Mouse (Mus musculus) limb, embryonic 10.5 days (tissue): ENCODE results near the gene Spred1. TPM values are rescaled to one million over a fixed set of nuclear protein-coding genes. Genes with fewer than 3 reads are reported as not detected.

Source experiments
- DNase-seq: peaks from one replicate; pipeline ENCODE4 v3.0.0-alpha.2; 2017; ENCODE audit warnings: low spot score
- H3K27ac ChIP-seq: fragments of 300-500 bp; sonication (generic); 2 replicates; pipeline ENCODE4 v1.5.1; 2016; ENCODE audit warnings: mild to moderate bottlenecking
- H3K27me3 ChIP-seq: fragments of 300-500 bp; sonication (generic); 2 replicates; pipeline ENCODE4 v1.6.1; 2016; ENCODE audit warnings: low read depth, mild to moderate bottlenecking; ENCODE audit not compliant: poor library complexity, severe bottlenecking
- H3K36me3 ChIP-seq: fragments of 300-500 bp; sonication (generic); 2 replicates; pipeline ENCODE4 v1.6.1; 2016; ENCODE audit warnings: mild to moderate bottlenecking, moderate library complexity
- H3K4me1 ChIP-seq: fragments of 300-500 bp; sonication (generic); 2 replicates; pipeline ENCODE4 v1.6.1; 2016
- H3K4me3 ChIP-seq: fragments of 300-500 bp; sonication (generic); 2 replicates; pipeline ENCODE4 v1.5.1; 2016; ENCODE audit warnings: mild to moderate bottlenecking, moderate library complexity
- H3K9me3 ChIP-seq: fragments of 300-500 bp; sonication (generic); replicated peaks from 2 replicates; pipeline ENCODE4 v1.6.1; 2016; ENCODE audit warnings: mild to moderate bottlenecking
- WGBS: fragments of 180-500 bp; shearing (Covaris S2); methylation state at CpG from one replicate; pipeline ENCODE4 v1.1.7; 2016; 5-methylcytosine and 5-hydroxymethylcytosine counted together
- polyA plus RNA-seq: library from polyadenylated mRNA; unstranded; fragments of >200 nt; fragmentation: Nextera tagmentation; extraction: Ambion mirVana; gene quantifications from 2 replicates; pipeline ENCODE4 v1.2.1, GENCODE M21; 2016

Gene Spred1
- polyA plus RNA-seq, 1 experiment from 2014 or later: 17.1 TPM

DNA sequence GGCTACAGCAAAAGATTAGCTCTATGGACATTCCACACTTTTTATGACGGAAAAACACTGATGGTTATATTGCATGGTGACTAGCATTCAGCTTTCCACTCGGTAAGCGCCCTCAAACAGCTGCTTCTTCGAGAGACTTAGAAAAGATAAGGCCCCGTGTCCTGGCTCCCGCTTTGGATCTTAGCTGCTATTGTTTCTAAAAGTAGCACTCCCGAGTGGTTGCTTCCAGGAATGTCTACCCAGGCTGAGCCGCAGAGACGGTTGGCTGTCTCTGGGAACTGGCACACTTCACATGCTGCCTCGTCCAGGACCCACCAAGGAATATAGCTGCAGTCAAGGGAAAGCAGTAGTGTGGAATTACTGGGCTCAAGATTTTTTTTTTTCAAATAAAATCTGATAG is 21.9 kb upstream of the Spred1 start:
- 70% methylated on average over 10 of the region's 10 CpGs for WGBS
- Histone ChIP-seq H3K27ac (no peak overlapping the region), H3K36me3 (no peaks in the 10 kb centered on the region), H3K27me3 (0 out of 2 replicates have a peak, but pooled peaks cover 4% of the 10 kb centered on the region), H3K4me3 (no peak overlapping the region), H3K4me1 (peaks cover 11% of the 10 kb centered on the region), H3K9me3 (no peaks in the 10 kb centered on the region)
- DNase-seq: no peak

DNA sequence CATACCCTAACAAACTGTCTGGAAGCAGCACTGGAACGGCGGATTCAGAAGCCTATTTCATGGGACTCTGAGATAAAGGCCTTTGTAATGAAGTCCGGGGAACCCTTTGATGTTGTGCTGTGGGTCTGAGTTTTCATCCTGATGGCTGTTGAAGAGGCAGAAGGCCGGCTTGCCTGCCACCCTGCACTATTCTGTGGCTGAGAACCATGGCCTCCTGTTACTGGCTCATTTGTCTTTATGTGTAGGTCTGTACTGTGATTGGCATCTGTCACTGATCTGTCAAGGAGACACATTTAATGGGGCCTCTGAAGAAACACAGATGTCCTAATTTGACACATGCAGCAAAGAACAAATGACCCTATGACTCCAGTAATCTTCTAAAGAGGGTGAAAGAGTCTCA is 17.7 kb upstream of the Spred1 start:
- no peaks in the 10 kb centered on the region for H3K9me3 ChIP-seq
- WGBS: 13% methylated on average over 4 of the region's 4 CpGs
- H3K27ac ChIP-seq: peak overlapping the region; percentile 15
- H3K27me3 ChIP-seq: no peaks in the 10 kb centered on the region
- H3K4me3 ChIP-seq: no peak overlapping the region
- H3K36me3 ChIP-seq: no peaks in the 10 kb centered on the region
- H3K4me1 ChIP-seq: peaks cover 27% of the 10 kb centered on the region
- no peak for DNase-seq

DNA sequence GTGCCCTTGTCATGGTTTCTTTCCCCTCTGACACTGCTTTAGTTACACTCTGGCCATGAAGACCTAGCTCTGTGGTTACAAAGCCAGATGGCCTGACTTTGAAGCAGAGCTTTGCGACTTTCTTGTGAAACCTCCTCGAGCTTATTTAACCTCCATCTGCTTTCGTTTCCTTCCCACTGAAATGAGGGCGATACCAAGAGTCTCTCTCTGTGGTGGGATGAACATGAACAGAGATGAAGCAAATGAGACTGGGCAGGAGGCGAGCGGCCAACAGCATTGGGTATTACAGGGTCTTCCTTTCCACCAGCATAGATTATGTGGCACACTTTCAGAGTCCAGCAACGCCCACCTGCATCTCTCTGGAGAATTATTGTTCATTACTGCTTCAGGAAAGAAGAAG is 15.8 kb upstream of the Spred1 start:
- H3K4me1 ChIP-seq: peaks cover 27% of the 10 kb centered on the region
- 77% methylated on average over 7 of the region's 7 CpGs for WGBS
- H3K27ac ChIP-seq: no peak overlapping the region
- H3K4me3 ChIP-seq: no peak overlapping the region
- no peaks in the 10 kb centered on the region for H3K9me3 ChIP-seq
- H3K27me3 ChIP-seq: no peaks in the 10 kb centered on the region
- DNase-seq: no peak
- no peaks in the 10 kb centered on the region for H3K36me3 ChIP-seq

DNA sequence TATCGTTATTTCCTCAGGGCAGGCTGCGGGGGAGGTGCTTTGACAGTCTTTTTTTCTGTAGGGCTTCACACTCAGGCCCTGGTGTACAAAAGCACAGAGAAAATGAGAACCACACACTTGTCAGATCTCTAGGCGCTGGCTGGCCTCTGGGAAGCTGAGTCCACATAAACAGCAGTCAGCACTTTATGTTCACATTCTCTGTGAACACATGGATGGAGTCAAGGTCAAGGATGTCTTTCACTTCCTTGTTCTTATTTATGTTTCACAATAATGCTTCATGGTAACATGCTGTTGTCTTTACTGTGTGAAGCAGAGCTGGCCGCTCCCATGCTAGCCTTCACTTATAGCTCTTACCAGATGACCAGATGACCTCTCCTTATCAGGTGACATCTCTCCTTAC is 13.1 kb upstream of the Spred1 start:
- Histone ChIP-seq H3K36me3 (no peaks in the 10 kb centered on the region), H3K4me3 (no peak overlapping the region), H3K27ac (no peak overlapping the region), H3K27me3 (no peaks in the 10 kb centered on the region), H3K9me3 (no peaks in the 10 kb centered on the region), H3K4me1 (peaks cover 22% of the 10 kb centered on the region)
- WGBS: 60% methylated on average over 4 of the region's 4 CpGs
- no peak for DNase-seq

DNA sequence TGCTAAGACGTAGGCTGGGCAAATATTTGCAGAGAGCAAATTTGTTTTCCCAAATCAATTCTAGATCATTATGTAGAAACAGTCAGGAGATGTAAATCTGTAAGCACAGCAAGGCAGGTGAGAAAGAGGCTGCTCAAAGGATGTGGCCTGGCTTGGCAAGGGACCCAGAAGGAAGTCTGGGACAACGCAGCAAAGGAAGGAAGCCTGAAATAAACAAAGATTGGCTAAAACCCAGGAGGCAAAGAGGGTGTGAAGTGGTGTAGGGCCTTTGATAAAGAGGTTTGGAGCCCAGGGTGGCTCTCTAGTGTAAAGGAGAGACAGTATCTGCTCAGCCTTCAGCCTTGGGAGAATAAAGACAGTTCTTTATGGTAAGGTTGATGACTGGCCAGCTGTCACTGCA is 11.9 kb upstream of the Spred1 start:
- DNase-seq: no peak
- H3K9me3 ChIP-seq: no peaks in the 10 kb centered on the region
- peaks cover 20% of the 10 kb centered on the region for H3K4me1 ChIP-seq
- H3K27me3 ChIP-seq: no peaks in the 10 kb centered on the region
- WGBS: 64% methylated on average over 2 of the region's 2 CpGs
- no peak overlapping the region for H3K27ac ChIP-seq
- no peaks in the 10 kb centered on the region for H3K36me3 ChIP-seq
- H3K4me3 ChIP-seq: no peak overlapping the region

DNA sequence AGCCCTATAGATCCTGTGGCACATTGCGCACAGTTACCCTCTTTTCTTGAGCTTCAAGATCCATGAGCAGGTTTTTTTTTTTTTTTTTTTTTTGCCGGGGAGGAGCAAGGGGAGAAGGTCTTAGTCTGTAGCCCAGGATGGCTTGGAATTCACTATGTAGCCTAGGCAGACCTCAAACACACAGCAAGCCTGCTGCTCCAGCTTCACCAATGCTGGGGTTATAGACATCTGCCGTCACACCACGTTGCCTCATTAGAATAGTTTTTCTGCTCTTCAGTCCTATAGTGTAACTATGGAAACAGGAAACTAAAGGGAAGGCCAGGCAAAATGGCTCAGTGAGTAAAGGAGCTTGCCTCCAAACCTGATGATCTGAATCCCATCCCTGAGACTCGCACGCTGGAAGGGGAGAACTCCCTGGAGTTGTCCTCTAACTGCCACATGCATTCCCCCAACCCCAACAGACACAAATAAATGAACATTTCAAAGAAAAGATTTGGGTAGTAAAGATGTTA is 10.8 kb upstream of the Spred1 start:
- H3K4me1 ChIP-seq: peaks cover 16% of the 10 kb centered on the region
- no peak overlapping the region for H3K4me3 ChIP-seq
- WGBS: 88% methylated on average over 6 of the region's 6 CpGs
- no peaks in the 10 kb centered on the region for H3K9me3 ChIP-seq
- no peaks in the 10 kb centered on the region for H3K36me3 ChIP-seq
- no peak for DNase-seq
- no peaks in the 10 kb centered on the region for H3K27me3 ChIP-seq
- H3K27ac ChIP-seq: no peak overlapping the region

DNA sequence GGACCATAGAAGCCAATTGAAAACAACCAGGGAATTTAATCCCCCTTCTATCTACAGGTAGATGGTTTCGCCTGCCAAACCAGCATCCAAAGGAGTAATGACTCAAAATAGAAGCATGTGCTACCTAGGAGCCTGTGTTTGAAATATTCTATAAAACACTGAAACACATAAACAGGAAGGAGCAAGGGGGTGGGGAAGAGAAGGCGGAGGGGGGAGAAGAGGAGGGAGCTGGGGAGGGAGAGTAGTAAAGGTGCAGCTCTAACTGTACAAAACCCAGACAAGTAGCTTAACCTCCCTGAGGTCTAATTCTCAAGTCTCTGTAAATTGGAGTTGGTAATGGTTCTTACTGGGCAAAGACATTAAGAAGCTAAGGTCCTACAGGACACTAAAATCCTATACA is 7.9 kb upstream of the Spred1 start:
- Histone ChIP-seq H3K27me3 (no peaks in the 10 kb centered on the region), H3K27ac (no peak overlapping the region), H3K9me3 (no peaks in the 10 kb centered on the region), H3K36me3 (no peaks in the 10 kb centered on the region), H3K4me1 (peaks cover 5% of the 10 kb centered on the region), H3K4me3 (no peak overlapping the region)
- no peak for DNase-seq
- WGBS: 80% methylated on average over 2 of the region's 2 CpGs

DNA sequence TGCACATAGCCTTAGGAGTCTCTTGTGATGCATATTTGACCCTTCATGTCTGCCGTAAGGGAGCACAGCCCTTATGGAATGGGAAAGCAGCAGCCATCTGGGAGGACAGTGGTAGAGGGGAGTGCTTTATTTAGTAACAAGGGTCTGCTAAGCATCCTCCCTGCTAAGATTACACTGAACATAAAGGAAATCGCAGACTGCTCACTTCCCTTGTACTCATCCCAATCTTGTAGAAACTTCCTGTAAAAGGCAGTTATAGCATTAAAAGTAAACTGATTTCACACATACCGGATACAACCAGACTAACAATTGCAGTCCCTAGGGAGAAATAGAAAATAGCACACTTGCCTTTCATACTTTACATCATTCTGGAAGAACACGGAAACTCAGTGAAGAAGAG is 7.4 kb upstream of the Spred1 start:
- Histone ChIP-seq H3K4me3 (no peak overlapping the region), H3K36me3 (no peaks in the 10 kb centered on the region), H3K4me1 (peaks cover 4% of the 10 kb centered on the region; the same call in 1 of the 2 replicates), H3K27ac (no peak overlapping the region), H3K27me3 (no peaks in the 10 kb centered on the region), H3K9me3 (no peaks in the 10 kb centered on the region)
- WGBS: 76% methylated on average over 4 of the region's 4 CpGs
- no peak for DNase-seq

DNA sequence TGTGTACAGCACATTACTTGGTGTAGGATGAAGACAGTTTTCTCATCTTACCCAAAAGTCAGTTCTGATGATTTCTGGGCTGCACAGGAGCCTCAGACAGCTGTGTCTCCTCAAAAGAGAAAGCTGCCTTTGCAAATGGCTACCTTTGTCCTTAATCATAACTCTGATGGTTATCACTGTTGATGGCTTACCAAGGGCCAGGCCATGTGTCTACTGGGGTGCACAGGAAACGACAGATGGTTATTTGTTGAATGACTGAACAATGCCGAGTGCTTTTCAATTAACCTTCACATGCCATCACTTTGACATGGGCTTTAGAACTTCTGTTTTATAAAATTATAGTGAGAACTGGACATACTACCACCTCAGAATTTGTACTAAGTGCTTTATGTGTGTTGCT is 2.7 kb upstream of the Spred1 start:
- Histone ChIP-seq H3K4me1 (peaks cover 14% of the 10 kb centered on the region), H3K9me3 (no peaks in the 10 kb centered on the region), H3K27ac (no peak overlapping the region), H3K36me3 (no peaks in the 10 kb centered on the region), H3K27me3 (no peaks in the 10 kb centered on the region), H3K4me3 (no peak overlapping the region)
- WGBS: 76% methylated on average over 2 of the region's 2 CpGs
- DNase-seq: no peak

DNA sequence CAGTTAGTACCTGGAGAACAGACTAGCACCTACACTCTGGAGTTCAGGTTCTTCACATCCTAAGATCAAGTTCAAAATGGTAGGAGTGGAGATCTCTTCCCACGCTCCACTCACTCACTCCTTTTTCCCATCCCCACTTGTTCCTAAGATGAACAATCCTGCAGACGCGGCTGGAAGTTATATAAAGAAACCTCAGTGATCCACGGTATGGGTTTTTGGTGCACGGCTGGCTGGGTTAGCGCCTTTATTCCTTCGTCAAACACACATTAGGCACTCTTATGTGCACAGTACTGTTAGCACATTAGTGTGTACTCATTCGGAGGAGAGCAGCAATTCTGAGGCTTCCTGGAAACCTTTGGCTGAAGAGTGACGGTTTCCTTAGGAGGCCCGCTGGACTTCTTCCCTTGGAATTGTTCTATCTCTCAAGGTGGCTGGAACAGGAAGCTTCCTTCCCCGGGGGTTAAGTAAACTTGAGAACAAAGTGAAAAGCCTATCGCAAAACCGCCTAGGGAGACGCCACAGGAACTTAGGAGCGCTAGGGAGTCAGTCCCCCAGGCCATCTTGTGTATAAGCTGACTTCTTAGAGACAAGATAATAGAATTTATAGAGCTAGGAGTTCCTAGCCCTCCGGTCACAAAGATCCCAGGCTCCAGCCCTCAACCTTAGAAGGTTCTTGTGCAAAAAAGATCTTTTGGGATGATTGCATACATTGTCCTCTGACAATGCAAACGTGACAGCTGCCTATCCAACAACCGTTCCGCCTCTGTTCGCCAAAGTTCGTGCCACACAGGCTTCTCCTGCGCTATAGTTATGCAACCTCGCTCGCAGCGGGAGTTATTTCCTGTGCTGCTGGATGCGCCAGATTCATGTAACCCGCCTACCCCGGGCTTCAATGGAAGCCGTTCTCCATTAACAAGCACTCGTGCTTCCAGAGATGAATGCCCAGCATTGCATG is 1.6 kb upstream of the Spred1 start:
- no peaks in the 10 kb centered on the region for H3K27me3 ChIP-seq
- H3K4me3 ChIP-seq: peak overlapping the region; percentile 99
- peak; percentile 79 for DNase-seq
- peak overlapping the region; percentile 100 for H3K27ac ChIP-seq
- H3K9me3 ChIP-seq: no peaks in the 10 kb centered on the region
- peaks cover 25% of the 10 kb centered on the region for H3K4me1 ChIP-seq
- no peaks in the 10 kb centered on the region for H3K36me3 ChIP-seq
- WGBS: 5% methylated on average over 30 of the region's 30 CpGs

DNA sequence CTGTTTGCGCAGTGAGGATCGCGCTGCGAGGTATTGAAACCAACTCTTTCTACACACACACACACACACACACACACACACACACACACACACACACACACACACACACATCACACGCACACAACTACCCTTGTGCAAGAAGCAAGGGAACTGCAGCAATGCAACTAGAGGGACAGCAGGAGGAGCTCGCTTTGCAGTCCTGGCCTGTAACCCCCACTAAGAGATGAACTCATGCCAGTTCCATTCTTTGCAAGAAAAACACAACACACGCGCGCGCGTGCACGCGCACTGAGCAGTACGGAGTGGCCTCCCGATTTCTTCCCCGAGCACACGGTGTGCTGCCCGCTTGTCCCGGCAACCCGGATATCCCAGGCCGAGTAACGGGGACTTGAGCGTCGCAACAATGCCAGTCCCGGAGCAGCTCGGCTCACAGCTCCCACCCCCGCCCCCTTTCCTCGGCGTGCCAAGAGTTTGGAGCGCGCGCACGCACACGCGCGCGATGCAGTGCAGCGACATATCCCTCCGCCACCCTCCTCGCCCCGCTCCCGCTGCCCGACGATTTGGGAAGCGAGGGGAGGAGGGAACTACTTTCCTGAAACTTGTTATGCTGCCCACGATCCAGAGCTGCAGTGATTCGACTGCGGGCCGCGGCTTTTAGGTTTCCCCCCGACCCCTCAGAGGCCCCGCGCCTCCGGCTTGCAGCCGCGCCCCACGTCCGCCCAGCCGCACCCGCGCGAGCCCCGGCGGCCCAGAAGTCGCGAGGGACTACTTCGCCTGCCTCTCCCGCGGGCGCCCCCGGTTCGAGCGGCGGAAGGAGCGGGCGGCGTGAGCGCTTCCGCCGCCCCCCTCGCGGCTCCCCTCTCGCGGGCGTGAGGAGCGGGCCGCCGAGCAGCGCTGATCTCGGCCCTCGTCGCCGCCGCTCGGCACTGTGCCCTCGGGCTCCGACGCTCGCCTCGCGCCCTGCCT is 645 bp upstream of the Spred1 start:
- Histone ChIP-seq H3K9me3 (no peaks in the 10 kb centered on the region), H3K4me3 (peak overlapping the region; percentile 99)
- under 1% methylated on average over 100 of the region's 101 CpGs for WGBS

DNA sequence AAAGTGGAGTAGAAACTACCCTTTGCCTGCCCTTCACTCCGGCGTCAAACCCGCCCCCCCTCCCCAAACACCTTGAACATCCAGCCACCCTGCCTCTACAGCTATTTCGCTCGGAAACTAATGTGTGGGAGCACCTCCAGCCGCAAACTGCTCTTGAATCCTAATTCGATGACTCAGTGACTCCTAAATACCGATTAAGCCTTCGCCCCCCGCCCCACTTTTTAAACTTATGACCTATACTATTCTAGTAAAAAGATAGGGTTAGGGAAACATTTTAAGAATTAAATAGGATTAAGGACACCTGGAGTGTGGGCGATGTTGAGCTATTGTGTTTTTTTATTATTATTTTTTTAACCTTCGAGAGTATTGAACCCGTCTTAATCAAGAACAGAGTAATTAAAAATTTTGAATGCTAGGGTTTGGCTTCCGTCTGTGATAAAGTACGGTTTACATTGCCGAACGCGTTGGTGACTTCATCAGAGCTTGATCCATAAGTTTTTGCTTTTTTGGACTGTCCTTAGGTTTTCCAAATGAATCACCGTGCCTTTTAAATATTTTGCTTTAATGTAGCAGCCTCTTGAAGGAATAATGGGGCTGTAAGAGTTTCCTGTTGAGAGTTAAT is 921 bp downstream of the Spred1 start:
- no peaks in the 10 kb centered on the region for H3K27me3 ChIP-seq
- peaks cover 28% of the 10 kb centered on the region for H3K4me1 ChIP-seq
- under 1% methylated on average over 19 of the region's 19 CpGs for WGBS
- no peaks in the 10 kb centered on the region for H3K9me3 ChIP-seq
- no peak for DNase-seq
- 0 out of 2 replicates have a peak, but pooled peaks cover 4% of the 10 kb centered on the region for H3K36me3 ChIP-seq
- H3K4me3 ChIP-seq: peak overlapping the region; percentile 99
- H3K27ac ChIP-seq: peak overlapping the region; percentile 100

More for the DNA sequence above, 645 bp upstream of the Spred1 start:
- H3K4me1 ChIP-seq: peaks cover 28% of the 10 kb centered on the region
- no peaks in the 10 kb centered on the region for H3K36me3 ChIP-seq
- DNase-seq: peak; percentile 93
- peak overlapping the region; percentile 100 for H3K27ac ChIP-seq
- no peaks in the 10 kb centered on the region for H3K27me3 ChIP-seq
